Mouse (Mus musculus): Measurements from ENCODE around the gene Trim15.
"Not testable (repeated sequence)": the region's sequence is repeated elsewhere in the genome, so short reads cannot be mapped to it uniquely, and the experiment has no call there.

Gene Trim15

DNA sequence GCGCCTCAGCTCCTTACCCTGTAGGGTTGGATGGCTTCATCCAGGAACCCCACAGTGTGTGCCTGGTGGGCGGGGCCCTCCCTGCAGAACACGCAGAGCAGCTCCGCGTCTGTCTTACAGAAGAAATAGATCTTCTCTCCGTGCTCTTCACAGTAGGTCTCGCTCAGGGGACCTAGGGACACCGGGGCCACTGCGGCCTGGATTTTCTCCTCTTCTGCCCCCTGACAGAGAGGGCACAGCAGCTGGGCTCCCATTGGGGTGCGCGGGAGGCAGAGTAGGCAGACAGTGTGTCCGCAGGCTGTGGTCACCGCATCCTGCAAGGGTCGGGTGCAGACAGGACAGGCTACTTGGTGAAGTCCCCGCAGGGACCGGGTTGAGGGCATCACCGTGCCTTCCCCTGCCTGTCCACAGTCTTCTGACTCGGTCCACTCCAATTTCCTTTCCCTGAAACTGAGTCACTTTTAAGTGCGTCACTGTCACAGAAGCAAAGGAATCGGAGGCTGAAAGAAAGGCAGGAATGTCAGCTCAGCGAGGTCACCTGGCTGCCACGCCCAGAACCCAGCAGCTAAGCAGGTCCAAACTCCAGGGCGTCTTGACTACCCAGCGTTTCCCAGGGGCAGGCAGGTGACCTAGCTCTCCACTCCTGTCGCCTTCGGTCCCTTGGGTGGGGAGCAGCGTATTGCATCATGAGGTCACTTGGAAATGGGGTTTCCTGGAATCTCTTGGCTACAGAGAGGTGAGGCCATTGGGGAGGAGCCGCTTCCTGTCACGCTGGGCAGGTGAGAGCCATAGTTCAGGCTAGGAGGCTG, at the start of gene Trim15:
TSS of gene Trim15 (minus strand) at position 492 of the 809 bp plus-strand sequence.
- DNase-seq = no peak

DNA sequence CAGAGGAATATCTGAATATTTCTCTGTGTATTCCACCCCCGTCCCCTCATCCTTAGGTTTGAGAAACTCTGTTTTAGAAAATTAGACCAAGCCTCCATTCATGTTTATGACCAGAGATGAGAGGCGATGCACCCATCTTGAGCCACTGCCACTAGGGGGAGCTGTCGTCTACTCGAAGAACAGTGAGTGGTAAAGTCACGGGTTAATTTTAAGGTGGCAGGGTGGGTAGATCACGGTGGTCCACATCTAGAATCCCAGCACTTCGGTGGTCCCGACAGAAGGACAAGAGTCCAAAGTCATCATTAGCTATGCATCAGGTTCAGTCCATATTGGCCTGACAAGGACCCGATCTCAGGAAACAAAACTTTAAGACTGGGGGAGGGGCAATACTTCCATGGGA, 48.1 kb upstream of the Trim15 start:
- peak; percentile 70 for DNase-seq

DNA sequence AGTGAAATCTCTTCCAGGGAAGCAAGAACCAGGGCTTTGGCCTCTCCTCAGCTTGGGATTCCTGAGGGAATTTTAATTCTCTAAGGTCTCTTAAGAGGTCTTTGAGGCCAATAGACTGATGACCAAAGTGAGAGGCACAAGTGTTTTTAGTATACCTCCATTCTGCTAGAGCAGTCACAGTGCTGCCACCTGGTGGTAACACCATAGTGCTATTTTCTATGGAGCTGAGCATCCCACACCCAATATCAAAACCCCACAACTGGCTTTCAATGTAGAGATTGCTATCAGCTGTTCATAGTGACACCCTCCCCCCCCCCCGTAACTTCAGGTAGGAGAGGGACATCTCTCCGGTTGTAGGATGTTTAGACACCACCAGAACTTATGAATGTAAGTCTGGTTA, 47.1 kb upstream of the Trim15 start:
- DNase-seq = peak; percentile 77

DNA sequence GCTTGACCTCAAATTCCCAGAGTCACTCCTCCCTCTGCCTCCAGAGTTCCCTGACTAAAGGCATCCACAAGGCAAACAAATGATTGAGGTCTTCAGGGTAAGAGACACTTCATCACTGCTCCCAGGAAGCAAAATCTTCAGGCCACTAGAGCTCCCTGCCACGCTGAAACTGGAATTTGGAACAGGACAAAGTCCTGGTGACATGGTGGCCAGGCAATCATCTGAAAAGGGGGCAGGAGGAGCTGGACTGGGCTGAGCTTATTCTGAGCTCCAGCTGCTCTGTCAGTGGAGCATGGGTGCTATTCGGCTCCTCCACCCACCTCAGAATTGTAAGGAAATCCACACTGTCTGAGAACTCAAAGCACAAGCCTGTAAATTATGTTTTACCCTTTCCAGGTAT, 45.0 kb upstream of the Trim15 start:
- no peak for DNase-seq

DNA sequence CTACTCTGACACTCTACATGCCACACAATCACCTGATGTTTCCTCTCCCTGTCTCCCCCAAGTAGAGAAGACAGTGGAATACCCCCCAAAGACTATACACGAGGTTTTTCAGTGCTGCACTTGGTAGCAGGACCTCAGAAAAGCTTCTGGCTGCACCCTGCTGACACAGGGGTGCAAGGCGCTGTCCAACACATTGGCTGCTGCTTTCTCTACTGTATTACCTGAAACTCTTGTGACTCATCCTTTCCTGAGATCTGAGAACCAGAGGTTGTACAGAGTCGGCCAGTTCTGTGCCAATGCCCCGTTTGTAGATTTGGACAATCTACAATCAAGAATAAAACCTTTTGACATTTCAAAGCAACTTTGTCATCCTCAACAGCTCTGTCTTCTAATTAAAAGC, 42.8 kb upstream of the Trim15 start:
- no peak for DNase-seq

DNA sequence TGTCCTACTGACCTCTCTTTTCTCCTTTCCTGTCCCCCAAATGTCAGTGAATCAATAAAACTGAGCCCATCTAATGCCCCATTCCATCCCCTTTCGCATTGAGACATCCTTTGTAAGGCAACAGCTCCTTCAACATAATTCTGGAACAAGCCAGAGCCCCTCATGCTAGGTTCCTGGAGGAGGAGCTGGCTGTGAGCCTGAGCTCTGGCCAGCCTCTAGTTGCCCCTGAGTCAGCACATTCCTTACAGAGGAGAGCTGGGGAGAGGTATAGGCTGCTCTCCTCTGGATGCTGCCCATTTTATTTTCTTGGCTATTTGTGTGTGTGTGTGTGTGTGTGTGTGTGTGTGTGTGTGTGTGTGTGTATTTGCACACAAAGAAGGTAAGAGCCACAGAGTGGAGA, 41.2 kb upstream of the Trim15 start:
- no peak for DNase-seq

DNA sequence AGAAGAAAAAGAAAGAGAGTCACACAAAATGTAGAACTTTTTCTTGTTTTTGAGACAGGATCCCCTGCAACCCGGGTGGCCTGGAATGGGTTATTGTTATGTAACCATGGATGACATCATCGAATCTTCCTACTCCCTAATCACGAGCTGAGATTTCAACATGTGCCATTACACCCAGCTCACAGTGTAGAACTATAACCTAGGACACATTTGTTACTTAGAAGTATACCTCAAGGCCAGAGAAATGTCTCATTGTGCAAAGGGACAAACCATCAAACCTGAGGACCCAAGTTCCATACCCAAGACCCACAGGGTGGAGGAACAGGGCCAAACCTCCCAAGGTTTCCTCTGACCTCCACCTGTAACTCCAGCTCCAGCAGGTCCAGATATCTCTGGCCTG, 36.6 kb upstream of the Trim15 start:
- DNase-seq = no peak

DNA sequence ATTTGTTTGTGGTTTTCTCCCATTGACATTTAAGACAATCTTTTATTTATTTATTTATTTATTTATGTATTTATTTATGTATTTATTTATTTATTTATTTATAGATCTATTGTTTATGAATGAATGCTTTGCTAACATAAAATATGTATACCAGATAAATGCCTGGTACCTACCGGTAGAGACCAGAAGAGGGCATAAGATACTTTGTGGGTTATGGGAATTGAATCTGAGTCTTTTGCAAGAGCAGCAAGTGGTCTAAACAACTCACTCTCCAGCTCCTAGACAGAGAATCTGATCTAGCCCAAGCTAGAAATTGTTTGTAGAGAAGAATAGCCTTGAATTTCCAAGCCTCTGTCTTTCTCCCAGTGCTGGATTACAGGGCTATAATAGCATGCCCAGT, 33.7 kb upstream of the Trim15 start:
- DNase-seq = no peak

DNA sequence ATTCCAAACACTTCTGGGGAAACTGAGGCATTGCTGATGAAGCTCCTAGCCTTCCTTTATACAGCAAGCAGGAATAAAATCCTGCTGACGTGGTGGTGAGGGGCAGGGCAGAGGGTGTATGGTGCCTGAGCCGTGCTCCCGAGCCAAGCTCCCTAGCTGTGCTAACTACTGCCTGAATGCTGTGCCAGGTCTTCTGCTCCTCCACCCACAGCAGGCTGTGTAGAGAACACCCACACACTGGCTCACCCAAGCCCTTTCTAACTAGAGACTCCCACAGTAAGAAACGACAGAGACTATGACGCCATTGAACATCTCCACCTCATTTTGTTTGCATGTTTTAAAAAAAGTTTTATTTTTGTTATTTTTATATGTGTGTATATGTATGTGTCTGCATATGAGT, 33.0 kb upstream of the Trim15 start:
- no peak for DNase-seq

DNA sequence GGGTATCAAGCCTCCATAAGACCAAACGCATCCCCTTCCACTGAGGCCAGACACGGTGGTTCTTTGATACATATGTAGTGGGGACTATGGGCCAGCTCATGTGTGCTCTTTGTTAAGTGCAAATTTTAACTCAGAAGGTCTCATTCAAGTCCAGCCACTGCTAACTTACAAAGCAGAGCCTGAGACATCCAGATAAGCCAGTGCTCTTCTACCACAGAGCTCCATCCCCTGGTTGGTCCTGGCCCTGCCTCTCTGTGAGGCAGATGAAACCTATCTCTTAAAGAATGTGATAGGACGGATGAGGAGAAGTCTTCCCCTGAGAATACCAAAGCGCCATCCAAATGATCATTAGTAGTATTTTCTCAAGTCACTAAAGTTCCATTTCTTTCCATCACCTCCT, 32.4 kb upstream of the Trim15 start:
- no peak for DNase-seq

DNA sequence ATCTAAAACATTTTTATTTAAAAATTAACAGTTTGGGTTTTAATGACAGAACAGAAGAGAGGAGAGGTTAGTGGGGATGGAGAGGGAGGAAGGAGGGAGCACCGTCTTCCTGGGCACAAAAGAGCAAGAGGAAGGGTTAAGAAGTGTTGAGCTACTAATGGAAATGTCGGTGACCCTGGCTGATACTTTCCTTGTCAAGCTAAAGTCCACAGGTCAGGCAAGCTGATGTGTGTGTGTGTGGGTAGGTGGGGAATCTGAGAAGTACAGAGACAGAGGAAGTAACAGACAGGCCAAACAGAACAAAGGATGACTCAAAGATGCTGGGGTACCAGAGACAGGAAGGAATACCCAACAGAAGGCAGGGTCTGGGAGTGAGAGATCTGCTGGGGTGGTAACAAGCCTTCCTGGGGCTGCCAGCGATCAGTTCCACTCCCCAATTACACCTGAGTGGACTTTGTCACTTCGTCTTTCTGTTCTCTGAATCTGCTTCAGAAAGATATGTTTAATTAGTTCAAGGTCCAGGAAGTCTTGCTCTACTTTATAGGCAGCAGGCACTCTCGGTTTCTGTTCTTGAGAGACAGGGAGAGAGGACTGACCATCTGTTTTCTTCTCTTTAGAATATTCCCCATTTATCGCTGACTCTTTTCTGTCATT, 30.7 kb upstream of the Trim15 start, which contains the start of gene Trim31:
TSS of gene Trim31 (plus strand) at position 567 of the 654 bp plus-strand sequence.
- DNase-seq = no peak

DNA sequence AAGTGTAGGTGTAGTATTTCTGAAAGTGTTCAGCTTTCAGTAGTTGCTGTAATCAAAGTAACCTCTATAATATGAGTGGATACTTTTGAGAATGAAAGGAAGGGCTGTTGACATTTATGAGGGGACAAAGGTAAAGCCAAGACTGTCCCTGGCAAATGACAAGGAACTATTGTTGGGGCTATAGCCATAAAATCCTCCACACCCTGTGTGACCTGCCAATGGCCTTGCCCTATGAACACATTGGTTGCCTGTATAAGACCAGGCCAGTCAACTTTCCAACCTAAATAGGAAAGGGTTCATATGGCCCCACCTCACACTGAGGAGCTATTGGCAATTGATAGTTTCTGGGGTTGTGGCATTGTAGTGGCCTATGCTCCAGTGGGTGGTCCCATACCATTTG, 30.1 kb upstream of the Trim15 start:
- DNase-seq = no peak

DNA sequence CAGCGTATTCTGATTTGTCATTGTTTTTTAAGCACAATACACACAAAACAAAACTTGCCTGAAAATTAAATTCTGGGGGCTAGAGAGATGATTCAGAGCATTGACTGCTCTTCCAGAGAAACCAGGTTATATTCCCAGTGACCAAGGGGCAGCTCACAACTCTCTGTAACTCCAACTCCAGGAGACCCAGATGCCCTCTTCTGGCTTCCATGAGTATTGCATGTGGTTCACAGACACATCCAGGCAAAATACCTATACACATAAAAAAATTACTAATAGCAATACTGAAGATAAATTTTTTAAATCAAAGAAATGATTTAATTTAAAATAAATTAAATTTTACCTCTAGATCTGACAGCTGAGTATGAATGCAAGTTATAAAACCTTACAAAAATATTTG, 29.6 kb upstream of the Trim15 start:
- DNase-seq = peak; percentile 10

DNA sequence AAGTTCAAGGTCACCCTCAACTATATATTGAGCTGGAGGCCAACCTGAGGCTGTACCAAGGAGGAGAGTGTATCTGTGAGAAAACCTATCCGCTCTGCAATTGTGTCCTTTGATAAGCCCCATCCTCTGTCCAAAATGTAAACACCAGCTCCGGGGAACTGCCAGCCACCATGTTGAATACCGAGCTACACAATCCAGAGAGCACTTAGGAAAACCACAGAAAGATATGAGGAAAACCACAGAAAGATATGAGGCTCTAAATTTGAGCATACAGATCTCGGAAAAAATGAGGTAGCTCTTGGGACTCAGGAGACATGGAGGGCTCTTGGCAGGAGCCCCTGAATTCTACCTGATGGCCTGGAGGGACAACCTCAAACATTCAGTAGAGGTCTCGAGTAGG, 26.4 kb upstream of the Trim15 start:
- no peak for DNase-seq

DNA sequence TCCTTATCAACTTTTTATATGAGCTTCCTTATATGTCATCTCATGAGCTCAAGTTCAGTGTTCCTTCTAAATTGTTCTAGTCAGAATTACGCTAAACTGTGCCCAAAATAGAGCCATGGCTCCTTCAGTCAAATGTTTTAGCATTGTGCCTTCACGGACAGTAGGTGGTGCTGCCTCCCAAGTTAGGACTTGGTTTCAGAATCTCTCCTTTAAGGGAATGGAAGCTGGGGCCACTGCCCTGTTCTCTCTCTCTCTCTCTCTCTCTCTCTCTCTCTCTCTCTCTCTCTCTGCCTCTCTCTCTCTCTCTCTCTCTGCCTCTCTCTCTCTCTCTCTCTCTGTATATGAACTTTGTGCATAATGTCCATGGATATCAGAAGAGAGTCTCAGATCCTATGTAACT, 25.4 kb upstream of the Trim15 start:
- DNase-seq = peak; percentile 31

DNA sequence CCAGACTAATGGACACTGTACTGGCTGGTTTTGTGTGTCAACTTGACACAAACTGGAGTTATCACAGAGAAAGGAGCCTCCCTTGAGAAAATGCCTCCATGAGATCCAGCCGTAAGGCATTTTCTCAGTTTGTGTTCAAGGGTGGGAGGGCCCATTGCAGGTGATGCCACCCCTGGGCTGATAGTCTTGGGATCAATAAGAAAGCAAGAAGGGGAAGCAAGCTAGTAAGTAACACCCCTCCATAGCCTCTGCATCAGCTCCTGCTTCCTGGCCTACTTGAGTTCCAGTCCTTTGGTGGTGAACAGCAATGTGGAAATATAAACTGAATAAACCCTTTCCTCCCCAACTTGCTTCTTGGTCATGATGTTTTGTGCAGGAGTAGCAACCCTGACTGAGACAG, 24.5 kb upstream of the Trim15 start:
- DNase-seq = not testable (repeated sequence)

DNA sequence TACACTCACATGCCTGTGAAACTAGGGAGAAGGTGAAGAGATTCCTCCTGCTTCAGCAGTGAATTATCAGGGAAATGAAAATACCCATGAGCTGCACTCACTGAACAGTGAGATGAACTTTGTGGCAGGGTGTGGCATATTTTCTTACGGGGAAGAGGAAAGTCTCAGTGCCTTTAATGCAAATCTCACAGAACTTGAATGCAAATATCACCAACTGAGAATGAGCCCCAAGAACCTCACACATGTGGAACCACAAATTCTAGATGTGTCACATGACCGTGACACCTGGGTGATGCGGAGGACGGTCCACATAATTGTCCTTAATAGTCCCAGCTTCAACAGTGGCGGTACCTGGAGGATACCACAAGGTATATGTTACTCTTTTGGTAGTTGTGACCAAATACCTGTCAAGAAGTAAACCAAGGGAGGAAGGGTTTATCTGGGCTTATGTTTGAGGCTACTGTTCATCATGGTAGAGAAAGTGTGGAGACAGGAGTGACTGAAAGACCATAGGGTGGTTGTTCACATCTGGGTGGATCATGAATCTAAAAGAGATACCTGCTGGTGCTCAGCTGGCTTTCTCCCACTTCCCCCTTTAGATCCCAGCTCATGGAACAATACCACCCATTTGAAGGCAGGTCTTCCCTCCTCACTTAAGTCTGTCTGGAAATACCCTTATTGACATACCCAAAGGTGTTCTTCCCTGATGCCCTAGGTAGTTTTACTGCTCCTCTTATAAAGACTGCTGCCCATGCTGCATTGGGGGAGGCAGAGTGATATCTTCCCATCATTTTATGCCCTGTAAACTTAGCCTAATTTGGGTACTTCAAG, 23.3 kb upstream of the Trim15 start, which contains the start of gene Trim40:
TSS of gene Trim40 (minus strand) at position 51 of the 831 bp plus-strand sequence.
- no peak for DNase-seq

DNA sequence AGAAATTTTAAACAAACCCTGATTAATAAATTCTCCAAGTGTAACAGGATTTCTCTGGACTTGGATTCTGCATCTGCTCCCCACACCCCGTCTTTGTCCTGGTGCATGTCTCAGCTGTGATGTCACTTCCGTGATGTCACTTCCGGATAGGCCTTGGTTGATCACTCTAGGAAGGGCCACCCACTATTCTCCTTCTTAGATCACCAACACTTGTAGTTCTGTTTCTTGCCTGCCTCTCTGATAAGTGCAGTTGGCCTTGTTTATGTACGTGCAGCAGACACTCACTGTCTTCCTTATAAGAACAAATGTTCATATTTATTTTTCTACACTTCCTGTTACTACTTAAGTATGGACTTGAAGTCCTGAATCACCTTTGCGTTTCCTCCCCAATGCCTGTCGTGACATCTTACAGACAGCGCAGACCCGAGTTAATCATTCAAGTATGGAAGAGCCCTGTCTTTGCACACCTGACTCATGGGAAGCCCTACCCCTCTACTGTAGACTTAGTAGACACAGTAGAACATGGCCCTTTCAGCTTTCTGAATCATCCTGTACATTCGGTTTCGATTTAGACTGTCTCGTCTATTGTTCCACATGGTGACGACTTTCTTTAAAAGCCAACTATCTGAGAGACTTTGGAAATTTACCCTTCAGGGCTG, 18.3 kb upstream of the Trim15 start:
- no peak for DNase-seq

DNA sequence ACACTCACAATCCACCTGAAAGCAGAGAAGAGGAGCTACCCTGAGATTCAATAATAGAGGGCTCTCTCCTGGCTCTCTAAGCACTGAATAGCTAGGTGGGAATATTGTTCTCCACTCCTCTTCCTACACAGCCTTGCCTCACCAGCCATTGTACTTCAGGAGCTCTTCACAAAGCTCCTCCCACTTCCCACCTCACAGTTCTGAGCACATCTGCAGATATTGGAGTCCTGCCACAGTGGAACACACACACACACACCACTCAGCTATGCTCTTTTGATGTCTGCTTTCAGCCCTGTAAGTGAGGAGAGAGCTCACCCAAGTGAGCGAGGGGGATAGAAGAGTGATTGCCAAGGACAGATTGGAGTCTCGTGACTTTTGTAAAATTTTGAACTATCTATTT, 16.3 kb upstream of the Trim15 start:
- no peak for DNase-seq

DNA sequence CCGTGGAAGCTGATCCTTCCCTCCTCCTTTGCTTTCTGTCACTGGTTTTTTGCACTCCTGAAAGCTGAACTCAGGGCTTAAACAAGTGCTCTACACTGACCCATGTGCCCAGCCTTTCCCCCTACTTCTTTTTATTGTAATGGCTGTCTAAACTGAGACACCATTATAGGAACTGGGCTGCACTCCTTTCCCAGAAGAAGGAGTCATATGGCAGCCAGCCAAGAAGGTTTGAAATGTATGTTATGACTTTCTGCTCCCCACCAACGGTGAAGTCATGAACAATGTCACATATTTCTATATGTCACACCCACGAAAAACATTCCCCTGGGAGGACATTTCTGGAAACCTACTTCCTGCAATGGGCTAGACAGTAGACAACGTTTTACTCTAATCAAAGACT, 7.6 kb upstream of the Trim15 start:
- DNase-seq = no peak

DNA sequence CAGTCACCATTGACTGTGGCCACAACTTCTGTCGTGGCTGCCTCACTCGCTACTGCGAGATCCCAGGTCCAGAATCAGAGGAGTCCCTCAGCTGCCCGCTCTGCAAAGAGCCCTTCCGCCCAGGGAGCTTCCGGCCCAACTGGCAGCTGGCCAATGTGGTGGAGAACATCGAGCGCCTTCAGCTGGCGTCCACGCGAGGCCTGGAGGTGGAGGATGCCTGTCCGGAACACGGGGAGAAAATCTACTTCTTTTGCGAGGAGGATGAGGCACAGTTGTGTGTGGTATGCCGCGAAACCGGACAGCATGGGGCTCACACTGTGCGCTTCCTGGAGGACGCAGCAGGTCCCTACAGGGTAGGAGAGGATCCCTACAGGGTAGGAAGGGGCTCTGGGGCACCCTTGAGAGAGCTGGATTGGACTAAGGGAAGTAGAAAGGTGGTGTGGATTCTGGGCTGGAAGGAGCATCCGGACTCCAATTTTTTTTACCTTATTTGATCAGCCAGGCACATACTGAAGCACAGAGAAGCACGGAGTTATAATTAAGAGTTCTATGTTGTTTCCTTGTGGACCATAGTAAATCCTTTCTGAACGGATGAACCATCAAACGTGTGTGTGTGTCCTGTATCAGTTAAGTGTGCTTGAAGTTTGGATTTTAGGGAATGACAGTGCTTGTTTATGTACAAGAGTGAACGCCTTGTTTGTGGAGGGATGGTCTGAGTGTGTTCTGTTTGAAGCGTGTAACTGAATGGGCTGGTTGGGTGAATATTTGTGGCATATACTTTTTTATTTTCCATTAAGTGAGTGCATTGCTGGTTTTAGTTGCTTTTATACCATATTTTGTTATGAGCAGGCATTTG, 3.2 kb upstream of the Trim15 start:
- DNase-seq = no peak
